ENCODE assay signal across 11 mouse cellular contexts in the genomic region with DNA sequence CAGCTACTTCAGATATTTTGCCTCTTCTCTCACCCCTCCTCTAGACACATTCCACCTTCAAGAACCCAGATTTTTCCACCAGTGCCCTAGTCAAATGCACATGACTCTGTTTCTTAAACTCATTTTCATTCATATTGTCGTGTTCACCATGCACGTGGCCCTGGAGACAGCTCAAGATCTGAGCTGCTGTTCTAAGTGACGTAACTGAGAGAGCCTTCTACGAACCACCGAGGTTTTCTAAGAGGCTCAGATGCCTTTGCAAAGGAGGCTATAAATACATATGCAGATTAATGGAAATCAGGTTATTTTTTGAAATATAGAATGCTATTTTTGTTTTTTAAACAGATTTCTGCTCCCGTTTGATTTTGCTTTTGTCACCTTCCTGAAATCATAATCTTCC.
DNase-seq lines count a peak whose midpoint lies in the region.
"Had no signal": no experiment of that assay in that cellular context is flagged by ENCODE, and none has a peak within 500 bp of the region (broad histone marks: within the 10 kb centered on the region; RNA-seq: fewer than 3 reads in every experiment).

No protein-coding gene starts in this region.

- intact Hi-C loops in left cerebral cortex, postnatal 4 days (cut with DNase I), result no loop called here
- intact Hi-C loops in left cerebral cortex, postnatal 25 days (cut with DNase I), result loop anchor here (10.0 kb wide), 1 partner anchor 203 kb away; the partner anchor contains the start of gene Kcnd2

- DNase-seq in left cerebral cortex, adult 11 months (ENCODE audit: low spot score), result peak; percentile 45
- DNase-seq in left cerebral cortex, postnatal 4 days, result no peak
- DNase-seq in frontal cortex, postnatal 25 days (ENCODE audit: low spot score in 2 of 2), result peak; percentile 5 to 14
- DNase-seq in left cerebral cortex, postnatal 25 days (ENCODE audit: low spot score in 2 of 2), result peak; percentile 43 to 89
- no peak for DNase-seq in spleen, postnatal 14 days (ENCODE audit: low spot score in 2 of 2)
- DNase-seq in heart, adult 9 months (ENCODE audit: low spot score in 2 of 2), result no peak
- DNase-seq in heart, adult 11 months, result no peak
- DNase-seq: adrenal gland, postnatal 25 days; cerebellum, adult 9-11 months; gastrocnemius, postnatal 14 days; heart, postnatal 14 days had no signal

Comparison
In these comparisons a context has a peak if more than half of its experiments do, and no peak if none do; other contexts are left out.
1. DNase-seq: peak in left cerebral cortex, adult 11 months (single experiment), frontal cortex, postnatal 25 days (2 of 2) and left cerebral cortex, postnatal 25 days (2 of 2); none in left cerebral cortex, postnatal 4 days (single experiment), spleen, postnatal 14 days (0 of 2), heart, adult 9 months (0 of 2) and heart, adult 11 months (single experiment).